Mouse (Mus musculus): ENCODE measurements around the gene Otop2.

GRCm38 (mm10) chr11:115282295-115282694 lies 24.7 kb upstream of the Otop2 start:
- TF ChIP-seq SIN3A (IDR thresholded peaks at IDR 0.05; ENCODE audit: low read length) (no peak), CTCF (IDR thresholded peaks at IDR 0.05 in 2 of 3, conservative IDR thresholded peaks at IDR 0.05 in 1 of 3; ENCODE audit: control insufficient read depth in 1 of 3, insufficient read depth in 1 of 3, low read depth in 2 of 3, low read length in 3 of 3, poor library complexity in 1 of 3, severe bottlenecking in 1 of 3) (no peak), TBP (IDR thresholded peaks at IDR 0.05; ENCODE audit: low read depth, low read length) (no peak), UBTF (IDR thresholded peaks at IDR 0.05; ENCODE audit: borderline replicate concordance, insufficient read depth, low read depth, low read length) (no peak), E2F4 (IDR thresholded peaks at IDR 0.05; ENCODE audit: borderline replicate concordance, low read depth, low read length) (no peak), ZNF384 (IDR thresholded peaks at IDR 0.05; ENCODE audit: low read depth, low read length) (no peak), POLR2A (IDR thresholded peaks at IDR 0.05; ENCODE audit: control insufficient read depth in 1 of 2, insufficient read depth in 1 of 2, low read depth in 1 of 2, low read length in 2 of 2, poor library complexity in 1 of 2) (no peak), MAFK (IDR thresholded peaks at IDR 0.05; ENCODE audit: borderline replicate concordance, low read depth, low read length) (no peak), TCF12 (IDR thresholded peaks at IDR 0.05; ENCODE audit: low read depth, low read length) (no peak), CHD1 (IDR thresholded peaks at IDR 0.05; ENCODE audit: low read depth, low read length) (no peak), MAX (IDR thresholded peaks at IDR 0.05; ENCODE audit: low read length) (no peak)
